Mouse (Mus musculus): ENCODE data around the gene Naa60. TPM values are rescaled to one million over a fixed set of nuclear protein-coding genes. Genes with fewer than 3 reads are reported as not detected.

The Naa60 gene
- total RNA-seq, 2 experiments from 2014 or later: 89.6 to 123 TPM

GRCm38 (mm10) chr16:3891621-3892295 lies 19.6 kb downstream of the Naa60 start:
- DNase-seq: no peak

- DNase-seq: no peak
Observed at GRCm38 (mm10) chr16:3893739-3894138, 21.6 kb downstream of the Naa60 start.

DNA sequence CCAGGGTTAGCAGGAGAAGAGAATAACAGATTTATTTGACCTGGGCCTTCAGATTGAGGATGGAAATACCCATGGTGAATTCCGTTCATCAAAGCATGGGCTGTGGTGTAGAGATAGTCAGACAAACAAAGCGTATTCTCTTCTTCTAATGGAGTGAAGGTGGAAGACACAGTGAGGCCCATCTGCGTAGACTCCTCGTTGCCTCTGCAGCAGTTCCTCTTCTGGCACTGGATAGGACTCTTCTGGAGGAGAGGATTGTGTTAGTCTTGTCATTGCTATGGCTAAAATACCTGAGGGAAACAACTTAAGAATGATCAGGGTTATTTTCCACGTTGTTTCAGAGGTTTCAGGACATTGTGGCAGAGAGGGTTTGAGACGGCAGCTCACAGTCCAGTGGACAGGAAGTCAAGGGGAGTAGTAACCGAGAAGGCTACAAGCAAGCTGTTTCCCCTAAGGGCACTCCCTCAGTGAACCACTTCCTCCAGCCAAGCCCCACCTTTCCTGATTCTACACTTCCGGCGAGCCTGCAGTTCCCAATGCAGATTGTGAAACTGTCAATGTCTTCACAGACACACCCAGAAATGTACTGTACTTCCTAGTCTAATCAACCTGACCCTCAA lies 23.1 kb downstream of the Naa60 start:
- no peak for DNase-seq

- no peak for DNase-seq
Observed at GRCm38 (mm10) chr16:3896046-3896445, 23.9 kb downstream of the Naa60 start.

- DNase-seq: no peak
Observed at GRCm38 (mm10) chr16:3896553-3896952, 24.4 kb downstream of the Naa60 start.

GRCm38 (mm10) chr16:3907471-3907870 lies 35.3 kb downstream of the Naa60 start:
- no peak for DNase-seq

DNA sequence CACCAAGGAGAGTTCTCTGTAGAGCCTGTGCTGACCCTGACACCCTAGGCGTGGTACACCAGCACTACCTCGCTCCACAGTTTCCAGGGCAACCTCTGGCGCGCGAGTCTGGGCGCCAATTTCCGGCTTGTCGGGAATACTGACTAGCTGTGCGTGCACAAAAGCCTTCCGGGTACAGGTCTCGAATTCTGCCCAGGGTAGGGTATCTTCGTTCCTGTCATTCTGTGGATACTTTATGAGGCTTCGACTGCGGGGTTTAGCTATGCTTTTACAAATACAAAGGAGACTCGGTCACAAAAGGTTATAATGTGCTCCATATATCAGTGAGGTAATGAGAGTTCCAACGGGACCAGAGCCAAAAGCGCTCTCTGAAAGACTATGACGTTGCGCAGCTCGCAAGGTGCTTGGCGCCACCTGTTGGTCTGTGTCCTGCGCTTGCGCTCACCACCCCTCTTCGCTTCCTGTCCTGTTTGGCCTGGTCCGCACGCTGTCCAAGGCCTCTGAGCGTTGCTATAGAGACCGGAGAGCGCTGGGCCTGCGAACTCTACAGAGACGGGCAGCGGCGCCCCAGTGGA lies 36.4 kb downstream of the Naa60 start, which contains the start of the genes 1700037C18Rik and Cluap1:
1700037C18Rik (minus strand) TSS at position 153 of the 575 bp plus-strand sequence.
Cluap1 (plus strand) TSS at position 265 of the 575 bp plus-strand sequence.
- peak; percentile 92 to 93 for DNase-seq

GRCm38 (mm10) chr16:3909118-3909517 lies 36.9 kb downstream of the Naa60 start:
- no peak for DNase-seq

DNA sequence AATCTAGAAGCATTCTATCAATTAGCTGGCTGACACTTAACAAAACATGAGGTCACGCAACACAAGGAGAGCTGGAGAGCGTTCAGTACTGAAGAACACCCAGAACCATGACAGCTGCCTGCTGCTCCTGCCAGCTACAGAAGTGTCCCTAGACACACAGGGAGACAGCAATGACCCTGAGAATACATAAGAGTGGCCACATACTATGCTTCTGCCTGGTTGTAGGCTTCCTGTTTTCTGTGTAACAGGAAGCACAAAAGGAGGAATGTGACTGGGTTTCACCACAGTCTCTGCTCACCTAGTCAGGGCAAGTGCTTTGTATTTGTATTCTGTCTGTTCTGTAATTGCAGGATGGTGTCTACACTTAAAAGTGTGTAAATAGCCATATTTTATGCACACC lies 48.6 kb downstream of the Naa60 start:
- no peak for DNase-seq

DNA sequence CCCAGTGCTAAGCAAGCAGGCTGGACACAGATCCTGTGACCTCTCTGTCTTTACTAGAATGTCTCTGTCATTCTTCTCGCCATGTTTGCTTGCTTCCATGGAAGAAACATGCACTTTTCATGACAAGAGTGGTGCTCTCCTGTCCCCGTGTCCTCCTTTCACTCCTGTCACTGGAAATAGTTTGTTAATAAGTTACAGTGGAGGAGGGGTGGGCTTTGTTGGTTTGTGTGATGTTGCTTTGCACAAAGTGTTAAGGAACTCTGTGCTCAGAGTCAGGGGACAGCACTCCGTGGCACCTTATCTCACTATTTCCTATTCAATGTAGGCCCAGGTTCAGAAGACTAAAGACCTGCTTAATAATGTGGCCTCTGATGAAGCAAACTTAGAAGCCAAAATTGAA lies 51.3 kb downstream of the Naa60 start:
- DNase-seq: no peak

- DNase-seq: no peak
Observed at GRCm38 (mm10) chr16:3923966-3924365, 51.8 kb downstream of the Naa60 start.

DNA sequence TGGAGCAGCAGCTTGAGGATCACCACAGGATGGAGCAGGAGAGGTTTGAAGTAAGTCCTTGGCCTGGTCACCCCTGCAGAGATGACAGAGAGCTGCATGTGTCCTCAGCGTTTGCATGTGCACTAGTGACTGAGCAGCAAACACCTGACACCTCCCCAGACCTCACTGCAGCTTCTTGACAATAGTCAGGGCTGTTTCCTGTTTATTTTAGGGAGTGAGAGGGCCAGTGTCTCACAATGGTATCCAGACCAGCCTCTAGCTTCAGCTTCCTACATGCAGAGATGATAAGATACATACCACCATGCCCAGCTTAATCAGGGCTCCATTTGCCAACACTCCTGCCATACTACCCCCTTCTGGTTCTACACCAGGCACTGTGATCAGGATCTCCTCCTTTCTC lies 56.4 kb downstream of the Naa60 start:
- no peak for DNase-seq

- DNase-seq: no peak
Observed at GRCm38 (mm10) chr16:3929151-3929550, 57.0 kb downstream of the Naa60 start.

DNA sequence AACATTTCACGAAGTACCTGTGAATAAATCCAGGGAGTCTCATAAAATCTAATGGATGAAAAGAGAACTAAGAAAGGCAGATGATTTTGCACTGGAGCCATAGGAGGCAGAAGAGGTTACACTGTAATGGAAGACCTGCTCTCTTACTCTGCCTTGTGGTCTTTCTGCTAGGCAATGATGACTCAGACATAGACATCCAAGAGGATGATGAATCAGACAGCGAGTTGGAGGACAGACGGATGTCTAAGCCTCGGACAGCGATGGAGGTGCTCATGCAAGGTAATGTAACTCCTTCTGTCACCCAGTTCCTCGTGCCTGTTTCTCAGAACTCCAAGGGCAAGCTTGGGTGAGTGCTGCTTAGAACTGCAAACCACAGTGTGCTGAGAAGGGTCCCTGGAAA lies 61.4 kb downstream of the Naa60 start:
- no peak for DNase-seq

GRCm38 (mm10) chr16:3934091-3934490 lies 61.9 kb downstream of the Naa60 start:
- no peak for DNase-seq

- no peak for DNase-seq
Observed at GRCm38 (mm10) chr16:3934701-3935100, 62.5 kb downstream of the Naa60 start.

- DNase-seq: no peak
Observed at GRCm38 (mm10) chr16:3951141-3951540, 79.0 kb downstream of the Naa60 start.

Small RNAs within 50 kb of the gene (microRNA-seq; reads per million reads assigned to microRNA genes)
- gene Gm23493: 0 reads per million in 2 experiments

Other genes with a start within 250 kb of the Naa60 start
- not detected for gene Mefv, start 154.3 kb upstream of the Naa60 start, total RNA-seq (2021)
- 10 to 100 TPM; 18.1 to 20.6 TPM for gene Zfp263, start 128.3 kb upstream of the Naa60 start, total RNA-seq (2021)
- not detected for gene Olfr15, start 41.5 kb upstream of the Naa60 start, total RNA-seq (2021)
- 1 to 10 TPM; 4.4 to 5.0 TPM for gene Zfp174, start 25.1 kb upstream of the Naa60 start, total RNA-seq (2021)
- 10 to 100 TPM; 23.7 to 25.2 TPM for gene Zfp597, start 12.2 kb downstream of the Naa60 start, total RNA-seq (2021)
- under 1 TPM; 0.60 to 0.66 TPM for gene Gm20695, start 12.3 kb downstream of the Naa60 start, total RNA-seq (2021)
- 1 to 10 TPM; 4.6 to 5.2 TPM for gene 1700037C18Rik, start 36.3 kb downstream of the Naa60 start, total RNA-seq (2021)
- 10 to 100 TPM; 30.2 to 32.0 TPM for gene Cluap1, start 36.4 kb downstream of the Naa60 start, total RNA-seq (2021)
- 1 to 10 TPM; 2.2 to 2.9 TPM for gene Nlrc3, start 104.3 kb downstream of the Naa60 start, total RNA-seq (2021)
- 10 to 100 TPM; 46.4 to 48.1 TPM for gene Slx4, start 131.4 kb downstream of the Naa60 start, total RNA-seq (2021)
- gene Dnase1, start 164.6 kb downstream of the Naa60 start, total RNA-seq (2021): not detected
- gene Trap1, start 205.5 kb downstream of the Naa60 start, total RNA-seq (2021): 10 to 100 TPM; 72.4 to 73.2 TPM